Mouse (Mus musculus): Measurements from ENCODE around the gene Copg1. TPM values are rescaled to one million over a fixed set of nuclear protein-coding genes. Genes with fewer than 3 reads are reported as not detected.

The Copg1 gene
- total and polyA plus RNA-seq, 3 experiments: 78.3 to 91.9 (median 85.1) TPM

DNA sequence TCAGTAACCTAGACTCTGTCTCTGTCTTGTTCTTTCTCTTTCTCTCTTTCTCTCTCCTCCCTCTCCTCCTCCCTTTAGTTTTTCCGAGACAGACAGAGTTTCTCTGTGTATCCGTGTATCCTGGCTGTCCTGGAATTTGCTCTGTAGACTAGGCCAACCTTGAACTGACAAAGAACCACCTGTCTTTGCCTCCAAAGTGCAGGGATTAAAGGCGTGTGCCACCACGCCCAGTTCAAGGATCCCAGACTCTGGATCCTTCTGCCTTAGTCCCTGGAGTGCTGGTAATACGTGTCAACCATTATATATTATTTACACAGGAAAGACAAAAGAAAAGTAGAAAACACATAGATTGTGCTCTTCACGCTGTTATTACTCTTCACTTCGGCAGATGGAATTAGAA, 16.4 kb upstream of the Copg1 start:
- Histone ChIP-seq H3K27ac (ENCODE audit: insufficient read depth, low read depth) (no peak overlapping the region), H3K9ac (ENCODE audit: insufficient read depth, low read depth) (no peak overlapping the region), H3K27me3 (replicated peaks) (no peaks in the 10 kb centered on the region), H3K79me2 (replicated peaks; ENCODE audit: control insufficient read depth, extremely low read depth, insufficient read depth, poor library complexity, severe bottlenecking) (no peaks in the 10 kb centered on the region), H3K36me3 (replicated peaks in 1 of 2; ENCODE audit: control insufficient read depth in 1 of 2, insufficient read depth in 1 of 2, low read length in 1 of 2) (no peaks in the 10 kb centered on the region), H3K9me3 (replicated peaks; ENCODE audit: low read length) (peaks cover 3% of the 10 kb centered on the region), H3K4me3 (replicated peaks in 1 of 3; ENCODE audit: low read depth in 2 of 3, low read length in 2 of 3, poor library complexity in 1 of 3) (no peak overlapping the region), H3K4me2 (ENCODE audit: insufficient read depth, low read depth, poor library complexity, severe bottlenecking) (no peak overlapping the region), H3K4me1 (ENCODE audit: control insufficient read depth in 1 of 2, insufficient read depth in 2 of 2) (peaks cover 3 to 10% of the 10 kb centered on the region in 2 experiments)
- TF ChIP-seq MAX (IDR thresholded peaks at IDR 0.05; ENCODE audit: low read length) (no peak), EP300 (IDR thresholded peaks at IDR 0.05; ENCODE audit: low read length) (no peak), POLR2A (IDR thresholded peaks at IDR 0.05; ENCODE audit: low read depth, low read length) (no peak), MAZ (IDR thresholded peaks at IDR 0.05; ENCODE audit: low read depth, low read length) (no peak), SIN3A (IDR thresholded peaks at IDR 0.05; ENCODE audit: low read length) (no peak), CHD1 (IDR thresholded peaks at IDR 0.05; ENCODE audit: low read depth, low read length) (no peak), MEF2A (IDR thresholded peaks at IDR 0.05; ENCODE audit: borderline replicate concordance, low read depth, low read length) (no peak), ELF1 (IDR thresholded peaks at IDR 0.05; ENCODE audit: low read depth, low read length) (no peak), UBTF (IDR thresholded peaks at IDR 0.05; ENCODE audit: low read depth, low read length) (no peak), ZC3H11A (IDR thresholded peaks at IDR 0.05; ENCODE audit: low read depth, low read length) (no peak), BHLHE40 (IDR thresholded peaks at IDR 0.05; ENCODE audit: low read depth, low read length) (no peak), JUND (conservative IDR thresholded peaks at IDR 0.05; ENCODE audit: low read depth, low read length) (no peak), JUN (IDR thresholded peaks at IDR 0.05; ENCODE audit: insufficient read depth, low read depth, low read length) (no peak), CHD2 (IDR thresholded peaks at IDR 0.05; ENCODE audit: low read length) (no peak), ZNF384 (IDR thresholded peaks at IDR 0.05; ENCODE audit: low read depth, low read length) (no peak), TCF12 (IDR thresholded peaks at IDR 0.05; ENCODE audit: low read depth, low read length) (no peak), SMC3 (IDR thresholded peaks at IDR 0.05; ENCODE audit: low read depth, low read length) (no peak), ETS1 (conservative IDR thresholded peaks at IDR 0.05; ENCODE audit: low read depth, low read length) (no peak)
- dilution Hi-C loops (cut with MboI; ENCODE audit: extremely low pct_ligation_motif_present, extremely low pct_unique_long_range_greater_than_20kb, low sequenced_read_pairs): no loop called here
- DNase-seq (ENCODE audit: extremely low read depth): no peak
- in situ Hi-C loops (cut with MboI; ENCODE audit: low pct_ligation_motif_present, low pct_unique_long_range_greater_than_20kb, low sequenced_read_pairs): no loop called here

DNA sequence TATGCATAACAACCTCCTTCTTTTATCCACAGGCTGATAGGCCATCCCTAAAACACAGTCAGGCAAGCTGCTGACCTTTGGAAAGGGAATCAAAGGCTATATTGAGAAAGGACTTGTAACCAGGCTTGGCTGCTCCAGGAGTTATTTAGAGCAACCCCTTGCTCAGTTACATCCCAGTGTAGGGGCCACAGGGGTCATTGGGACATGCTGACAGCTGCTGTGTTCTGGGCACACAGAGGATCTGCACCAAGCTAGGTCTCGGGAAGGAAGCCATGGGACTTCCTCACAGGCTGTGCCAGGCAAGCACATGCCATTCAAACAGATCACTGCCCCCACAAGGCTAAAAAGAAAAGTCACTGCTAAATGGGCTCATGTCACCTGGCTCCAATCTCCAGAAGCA, 14.5 kb upstream of the Copg1 start:
- in situ Hi-C loops (cut with MboI; ENCODE audit: low pct_ligation_motif_present, low pct_unique_long_range_greater_than_20kb, low sequenced_read_pairs): no loop called here

More for the DNA sequence above, 14.5 kb upstream of the Copg1 start:
- no peaks in the 10 kb centered on the region for H3K27me3 ChIP-seq (replicated peaks)
- no peak for DNase-seq (ENCODE audit: extremely low read depth)
- no peak overlapping the region for H3K4me3 ChIP-seq (replicated peaks in 1 of 3; ENCODE audit: low read depth in 2 of 3, low read length in 2 of 3, poor library complexity in 1 of 3)
- H3K4me1 ChIP-seq (ENCODE audit: control insufficient read depth in 1 of 2, insufficient read depth in 2 of 2): peaks cover 4 to 15% of the 10 kb centered on the region in 2 experiments
- H3K36me3 ChIP-seq (replicated peaks in 1 of 2; ENCODE audit: control insufficient read depth in 1 of 2, insufficient read depth in 1 of 2, low read length in 1 of 2): no peaks in the 10 kb centered on the region
- dilution Hi-C loops (cut with MboI; ENCODE audit: extremely low pct_ligation_motif_present, extremely low pct_unique_long_range_greater_than_20kb, low sequenced_read_pairs): no loop called here
- TF ChIP-seq USF2 (conservative IDR thresholded peaks at IDR 0.05; ENCODE audit: low read depth, low read length): no peak
- no peak for TF ChIP-seq ETS1 (conservative IDR thresholded peaks at IDR 0.05; ENCODE audit: low read depth, low read length)
- TF ChIP-seq MYC (IDR thresholded peaks at IDR 0.05; ENCODE audit: low read depth, low read length): no peak
- TF ChIP-seq SMC3 (IDR thresholded peaks at IDR 0.05; ENCODE audit: low read depth, low read length): no peak
- TF ChIP-seq CTCF (conservative IDR thresholded peaks at IDR 0.05 in 1 of 2, IDR thresholded peaks at IDR 0.05 in 1 of 2; ENCODE audit: low read depth in 2 of 2, low read length in 2 of 2): no peak
- TF ChIP-seq POLR2AphosphoS2 (IDR thresholded peaks at IDR 0.05; ENCODE audit: low read depth, low read length): no peak
- no peak overlapping the region for H3K27ac ChIP-seq (ENCODE audit: insufficient read depth, low read depth)
- no peaks in the 10 kb centered on the region for H3K79me2 ChIP-seq (replicated peaks; ENCODE audit: control insufficient read depth, extremely low read depth, insufficient read depth, poor library complexity, severe bottlenecking)
- H3K9ac ChIP-seq (ENCODE audit: insufficient read depth, low read depth): no peak overlapping the region
- H3K9me3 ChIP-seq (replicated peaks; ENCODE audit: low read length): peaks cover 3% of the 10 kb centered on the region
- H3K4me2 ChIP-seq (ENCODE audit: insufficient read depth, low read depth, poor library complexity, severe bottlenecking): no peak overlapping the region
